Mouse (Mus musculus): ENCODE data around the gene Nova2. TPM values are rescaled to one million over a fixed set of nuclear protein-coding genes. Genes with fewer than 3 reads are reported as not detected.

Gene Nova2
- total RNA-seq, 1 experiment from 2014 or later: 0.10 TPM

GRCm38 (mm10) chr7:19000421-19000820 lies 74.7 kb downstream of the Nova2 start:
- ATAC-seq (replicated peaks in 1 of 2; ENCODE audit: insufficient read depth in 1 of 2, low FRiP score in 2 of 2, low TSS enrichment in 1 of 2, low read depth in 1 of 2, poor library complexity in 2 of 2, severe bottlenecking in 2 of 2): no peak

DNA sequence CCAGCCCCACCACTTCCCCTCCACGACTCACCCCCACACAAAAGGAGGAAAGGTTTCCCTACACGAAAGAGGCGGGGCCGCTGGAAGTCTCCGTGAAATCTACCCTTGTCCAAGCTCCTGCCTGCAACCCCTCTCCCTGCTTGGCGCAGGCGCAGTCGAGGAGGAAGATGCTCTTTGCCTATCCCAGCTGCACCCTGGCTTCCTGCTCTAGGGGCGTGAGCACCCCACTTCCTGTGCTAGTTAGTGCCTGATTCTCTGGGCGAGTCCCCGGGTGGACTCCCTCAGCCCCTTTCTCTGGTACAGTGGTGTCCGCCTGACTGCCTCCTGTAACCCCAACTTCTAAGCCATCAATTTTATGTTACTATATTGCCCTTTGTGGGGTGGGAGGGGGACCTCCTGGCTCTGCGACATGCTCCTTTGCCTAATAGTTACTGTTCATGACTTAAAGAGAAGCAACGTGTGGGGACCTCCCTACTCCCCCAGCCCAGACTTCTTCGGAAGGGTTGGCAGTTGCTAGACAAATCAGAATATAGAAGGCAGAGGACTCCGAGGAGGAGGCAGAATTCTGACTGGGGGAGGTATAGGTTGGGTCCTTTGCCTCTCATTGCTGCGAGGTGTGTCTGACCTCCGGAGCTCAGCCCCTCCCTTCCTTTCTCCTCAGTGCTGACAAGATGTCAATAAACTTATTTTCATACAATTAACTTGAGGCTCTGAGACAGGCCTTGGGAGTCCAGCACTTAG lies 75.5 kb downstream of the Nova2 start:
- ATAC-seq (replicated peaks in 1 of 2; ENCODE audit: insufficient read depth in 1 of 2, low FRiP score in 2 of 2, low TSS enrichment in 1 of 2, low read depth in 1 of 2, poor library complexity in 2 of 2, severe bottlenecking in 2 of 2): peak; percentile 51 to 58

- no peak for ATAC-seq (replicated peaks in 1 of 2; ENCODE audit: insufficient read depth in 1 of 2, low FRiP score in 2 of 2, low TSS enrichment in 1 of 2, low read depth in 1 of 2, poor library complexity in 2 of 2, severe bottlenecking in 2 of 2)
Observed at GRCm38 (mm10) chr7:19001807-19002085, 76.1 kb downstream of the Nova2 start.

- ATAC-seq (replicated peaks in 1 of 2; ENCODE audit: insufficient read depth in 1 of 2, low FRiP score in 2 of 2, low TSS enrichment in 1 of 2, low read depth in 1 of 2, poor library complexity in 2 of 2, severe bottlenecking in 2 of 2): no peak
Observed at GRCm38 (mm10) chr7:19002115-19002514, 76.4 kb downstream of the Nova2 start.

DNA sequence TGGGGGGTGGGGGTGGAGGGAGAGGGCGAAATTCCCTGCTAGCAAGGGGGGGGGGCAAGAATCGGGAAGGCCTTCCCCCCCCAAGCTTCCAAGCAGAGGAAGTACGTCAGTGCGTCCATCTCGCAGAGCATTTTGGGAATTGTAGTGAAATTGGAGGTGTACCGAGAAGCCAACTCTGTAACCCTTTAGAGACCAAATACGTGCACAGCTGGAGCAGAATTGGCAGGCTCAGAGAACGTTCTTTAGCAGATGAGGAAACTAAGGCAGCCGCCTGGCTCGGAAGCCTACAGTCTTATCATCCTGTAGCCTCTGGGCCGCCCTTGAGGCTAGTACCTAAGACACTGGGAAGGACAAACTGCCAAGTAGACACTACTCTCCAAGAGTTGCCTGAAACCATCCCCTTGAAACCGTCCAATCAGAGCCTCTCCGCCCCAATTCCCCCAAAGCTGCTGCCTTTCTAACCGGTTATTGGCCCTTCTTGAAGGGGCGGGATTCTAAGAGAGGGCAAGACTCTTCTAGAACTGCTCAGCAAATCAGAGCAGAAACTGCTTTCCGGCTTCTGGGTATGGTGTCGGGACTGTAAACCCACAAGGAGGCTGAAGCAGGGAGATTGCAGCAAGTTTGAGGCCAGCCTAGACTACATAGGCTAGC lies 77.3 kb downstream of the Nova2 start:
- peak; percentile 48 to 58 for ATAC-seq (replicated peaks in 1 of 2; ENCODE audit: insufficient read depth in 1 of 2, low FRiP score in 2 of 2, low TSS enrichment in 1 of 2, low read depth in 1 of 2, poor library complexity in 2 of 2, severe bottlenecking in 2 of 2)

- peak; percentile 42 to 47 for ATAC-seq (replicated peaks in 1 of 2; ENCODE audit: insufficient read depth in 1 of 2, low FRiP score in 2 of 2, low TSS enrichment in 1 of 2, low read depth in 1 of 2, poor library complexity in 2 of 2, severe bottlenecking in 2 of 2)
Observed at GRCm38 (mm10) chr7:19003902-19004630, 78.4 kb downstream of the Nova2 start, which contains the start of gene Irf2bp1. TSS of gene Irf2bp1 (plus strand) at chr7:19004044.

DNA sequence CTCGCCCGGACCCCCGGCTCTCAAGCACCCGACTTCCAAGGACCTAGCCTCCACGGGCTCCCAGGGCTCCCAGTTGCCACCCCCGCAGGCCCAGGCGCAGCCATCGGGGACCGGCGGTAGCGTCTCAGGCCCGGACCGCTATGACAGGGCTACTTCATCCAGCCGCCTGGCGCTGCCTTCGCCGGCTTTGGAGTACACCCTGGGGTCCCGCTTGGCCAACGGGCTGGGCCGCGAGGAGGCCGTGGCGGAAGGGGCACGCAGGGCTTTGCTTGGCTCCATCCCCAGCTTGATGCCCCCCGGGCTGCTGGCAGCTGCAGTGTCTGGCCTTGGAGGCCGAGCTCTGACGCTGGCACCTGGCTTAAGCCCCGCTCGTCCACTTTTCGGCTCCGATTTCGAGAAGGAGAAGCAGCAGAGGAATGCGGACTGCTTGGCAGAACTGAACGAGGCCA lies 79.0 kb downstream of the Nova2 start:
- ATAC-seq (replicated peaks in 1 of 2; ENCODE audit: insufficient read depth in 1 of 2, low FRiP score in 2 of 2, low TSS enrichment in 1 of 2, low read depth in 1 of 2, poor library complexity in 2 of 2, severe bottlenecking in 2 of 2): no peak

GRCm38 (mm10) chr7:19005417-19006121 lies 79.9 kb downstream of the Nova2 start:
- ATAC-seq (replicated peaks in 1 of 2; ENCODE audit: insufficient read depth in 1 of 2, low FRiP score in 2 of 2, low TSS enrichment in 1 of 2, low read depth in 1 of 2, poor library complexity in 2 of 2, severe bottlenecking in 2 of 2): no peak

GRCm38 (mm10) chr7:19006476-19006875 lies 80.8 kb downstream of the Nova2 start:
- ATAC-seq (replicated peaks in 1 of 2; ENCODE audit: insufficient read depth in 1 of 2, low FRiP score in 2 of 2, low TSS enrichment in 1 of 2, low read depth in 1 of 2, poor library complexity in 2 of 2, severe bottlenecking in 2 of 2): peak; percentile 52 to 57; a peak in 3 of 4 replicates

DNA sequence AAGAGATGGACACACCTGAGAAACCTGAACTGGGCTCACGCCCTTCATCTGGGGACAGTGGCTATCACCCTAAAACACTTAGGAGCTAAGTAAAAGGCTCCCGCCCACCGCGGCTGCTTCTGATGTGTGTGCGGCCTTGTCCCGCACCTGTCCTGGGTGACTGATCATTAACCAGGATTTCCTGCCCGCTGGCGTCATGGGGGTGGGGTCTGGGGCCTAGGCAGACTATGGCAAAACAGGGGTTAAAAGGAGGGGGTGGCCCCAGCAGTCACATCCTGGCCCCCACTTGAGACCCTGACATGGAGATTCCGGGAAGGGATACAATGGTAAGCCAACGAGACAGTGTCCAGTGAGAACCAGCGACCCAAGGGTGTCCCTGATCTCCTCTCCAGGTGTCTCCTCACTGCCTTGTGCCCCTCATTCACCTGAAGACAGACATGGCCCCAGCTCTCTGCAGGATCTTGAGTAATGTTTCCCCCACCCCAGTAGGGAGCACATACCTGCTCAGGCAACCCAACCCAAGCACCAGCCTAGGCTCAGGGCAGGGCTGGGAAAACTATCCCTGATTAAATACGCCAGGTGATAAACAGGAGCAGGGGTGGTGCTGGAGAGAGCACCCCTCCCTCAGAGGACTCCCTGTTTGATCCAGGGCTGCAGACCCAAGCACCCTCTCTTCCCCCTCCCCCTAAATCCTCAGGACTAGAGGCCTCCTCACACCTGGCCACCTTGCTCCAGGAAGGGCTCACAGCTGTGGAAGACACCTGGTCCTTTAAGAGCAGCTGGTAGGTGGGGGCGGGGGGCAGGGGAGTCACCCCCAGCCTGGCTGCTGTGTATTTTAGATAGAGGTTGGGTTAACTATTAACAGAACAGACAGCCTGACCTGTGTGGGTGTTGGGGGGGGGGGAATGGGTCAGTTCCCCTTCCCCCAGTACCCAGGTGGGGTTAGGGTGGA lies 81.6 kb downstream of the Nova2 start:
- ATAC-seq (replicated peaks in 1 of 2; ENCODE audit: insufficient read depth in 1 of 2, low FRiP score in 2 of 2, low TSS enrichment in 1 of 2, low read depth in 1 of 2, poor library complexity in 2 of 2, severe bottlenecking in 2 of 2): no peak

DNA sequence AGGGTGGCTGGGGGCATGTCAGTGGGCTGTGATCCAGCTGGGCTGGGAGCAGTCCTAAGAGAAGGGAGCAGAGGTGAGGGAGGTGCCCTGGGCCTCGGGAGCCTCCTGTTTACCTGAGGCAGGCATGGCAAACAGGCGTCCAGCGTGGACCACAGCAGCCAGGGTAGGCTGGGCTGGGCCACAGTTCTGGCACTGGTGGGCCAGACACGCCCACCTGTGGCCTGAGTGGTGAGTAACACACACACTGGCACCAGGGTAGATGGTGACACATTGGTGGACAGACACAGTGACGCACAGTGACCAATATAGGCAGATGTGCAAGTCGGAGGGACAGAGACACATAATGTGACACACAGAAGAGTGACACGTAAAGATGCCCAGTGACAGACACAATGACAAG lies 84.9 kb downstream of the Nova2 start:
- ATAC-seq (replicated peaks in 1 of 2; ENCODE audit: insufficient read depth in 1 of 2, low FRiP score in 2 of 2, low TSS enrichment in 1 of 2, low read depth in 1 of 2, poor library complexity in 2 of 2, severe bottlenecking in 2 of 2): no peak

GRCm38 (mm10) chr7:19012025-19012621 lies 86.4 kb downstream of the Nova2 start:
- ATAC-seq (replicated peaks in 1 of 2; ENCODE audit: insufficient read depth in 1 of 2, low FRiP score in 2 of 2, low TSS enrichment in 1 of 2, low read depth in 1 of 2, poor library complexity in 2 of 2, severe bottlenecking in 2 of 2): peak; percentile 54 to 60

GRCm38 (mm10) chr7:19012882-19013281 lies 87.2 kb downstream of the Nova2 start:
- no peak for ATAC-seq (replicated peaks in 1 of 2; ENCODE audit: insufficient read depth in 1 of 2, low FRiP score in 2 of 2, low TSS enrichment in 1 of 2, low read depth in 1 of 2, poor library complexity in 2 of 2, severe bottlenecking in 2 of 2)

DNA sequence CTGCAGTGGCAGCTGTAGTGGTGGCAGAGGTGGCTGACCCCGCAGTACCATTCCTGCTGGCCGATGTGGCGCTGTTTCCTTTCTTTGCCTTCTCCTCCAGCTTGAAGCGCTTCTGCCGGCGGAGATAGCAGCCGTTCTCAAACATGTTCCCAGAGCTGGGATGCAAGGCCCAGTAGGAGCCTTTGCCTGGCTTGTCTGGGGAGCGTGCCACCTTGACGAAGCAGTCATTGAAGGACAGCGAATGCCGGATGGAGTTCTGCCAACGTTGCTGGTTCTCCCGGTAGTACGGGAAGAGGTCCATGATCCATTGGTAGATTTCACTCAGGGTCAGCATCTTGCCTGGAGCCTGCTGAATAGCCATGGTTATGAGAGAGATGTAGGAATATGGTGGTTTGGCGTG lies 88.8 kb downstream of the Nova2 start:
- ATAC-seq (replicated peaks in 1 of 2; ENCODE audit: insufficient read depth in 1 of 2, low FRiP score in 2 of 2, low TSS enrichment in 1 of 2, low read depth in 1 of 2, poor library complexity in 2 of 2, severe bottlenecking in 2 of 2): no peak
